Mouse (Mus musculus): ENCODE data around the gene Galnt9.

Galnt9 gene

DNA sequence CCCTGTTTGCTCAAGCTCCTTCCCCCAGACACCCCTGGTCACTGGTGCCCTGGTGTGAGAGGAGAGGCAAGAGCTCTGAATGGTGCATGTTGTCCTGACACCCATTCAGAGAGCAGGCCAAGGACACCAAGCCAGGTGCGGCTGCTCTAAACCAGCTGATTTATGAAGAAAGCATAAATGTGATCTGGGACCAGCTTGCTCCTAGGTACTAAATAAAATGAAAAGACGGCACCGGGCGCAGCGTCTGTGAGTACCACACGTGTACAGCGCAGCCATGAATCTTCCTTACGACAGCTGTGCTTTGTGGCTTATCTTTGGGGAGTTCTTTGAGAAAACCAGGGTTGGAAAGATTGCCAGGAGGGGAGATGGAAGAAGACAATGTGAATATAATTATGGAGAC is 8.2 kb upstream of the Galnt9 start:
- intact Hi-C loops (cut with DNase I), result no loop called here

DNA sequence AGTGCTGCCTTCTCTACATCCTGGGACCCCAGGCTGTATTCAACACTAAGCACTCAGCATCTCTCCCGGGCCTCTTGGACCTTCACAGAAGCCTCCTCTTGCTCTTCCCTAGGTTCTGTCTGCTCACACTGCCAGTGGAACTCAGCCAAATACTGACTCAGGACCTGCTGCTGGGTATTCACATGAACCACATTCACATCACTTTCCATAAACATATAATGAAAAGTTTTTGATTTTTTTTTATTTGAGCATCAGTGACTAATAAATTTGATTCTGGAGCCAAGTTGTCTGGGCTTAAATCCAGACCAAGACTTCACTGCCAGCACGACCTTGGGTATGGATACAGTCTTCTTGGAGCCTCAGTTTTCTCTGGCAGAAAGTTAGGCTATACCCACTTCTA is 3.2 kb upstream of the Galnt9 start:
- intact Hi-C loops (cut with DNase I), result no loop called here

DNA sequence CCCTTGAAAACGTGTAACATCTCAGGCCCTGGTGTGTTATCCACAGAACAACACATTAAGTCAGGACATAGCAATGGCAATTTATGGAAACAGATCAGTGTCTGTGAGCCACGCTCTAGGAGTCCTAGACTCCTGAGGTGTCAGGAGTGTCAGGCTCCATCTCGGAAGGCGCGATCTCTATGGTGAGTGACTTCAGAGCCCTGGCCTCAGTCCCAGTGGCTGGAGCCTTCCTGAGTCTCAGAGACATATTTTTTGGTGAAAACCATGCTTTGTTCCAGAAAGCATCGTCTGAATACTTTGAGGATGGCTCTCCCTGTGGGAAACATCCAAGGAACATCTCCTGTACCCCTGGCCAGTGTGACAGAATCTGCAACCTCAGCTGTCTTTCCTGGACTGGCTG is 2.7 kb upstream of the Galnt9 start:
- intact Hi-C loops (cut with DNase I), result no loop called here

DNA sequence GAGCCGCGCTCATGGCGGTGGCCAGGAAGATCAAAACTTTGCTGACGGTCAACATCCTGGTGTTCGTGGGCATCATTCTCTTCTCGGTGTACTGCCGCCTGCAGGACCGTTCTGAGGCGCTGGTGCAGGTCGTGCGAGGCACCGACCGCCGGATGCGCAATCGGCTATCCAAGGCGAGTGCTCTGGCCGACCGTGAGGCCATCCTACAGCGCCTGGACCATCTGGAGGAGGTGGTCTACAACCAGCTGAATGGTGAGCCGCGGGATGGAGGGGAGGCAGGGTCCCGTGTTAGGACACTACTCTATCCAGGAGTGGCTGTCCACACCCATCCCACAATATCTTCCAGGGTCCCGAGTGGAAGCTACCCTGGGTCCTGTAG is 525 bp downstream of the Galnt9 start:
- intact Hi-C loops (cut with DNase I), result no loop called here

DNA sequence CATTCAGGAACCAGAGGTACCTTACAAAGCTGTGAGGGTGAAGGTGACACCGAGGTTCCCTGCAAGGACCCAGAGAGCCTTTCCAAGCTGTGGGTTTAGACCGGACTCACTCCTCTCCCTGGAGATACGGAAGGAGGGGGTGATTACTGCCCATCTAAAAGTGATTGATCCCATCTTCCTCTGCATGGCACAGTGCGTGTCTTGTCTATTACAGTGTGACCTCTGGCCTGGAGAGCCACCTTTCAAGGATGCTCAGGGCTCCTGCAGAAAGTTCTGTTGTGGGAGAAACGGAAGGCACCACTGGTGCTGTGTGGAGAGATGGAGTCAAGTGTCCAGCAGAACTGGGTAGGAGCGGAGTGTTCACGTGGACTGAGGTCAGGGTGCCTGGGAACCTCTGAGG is 1.2 kb downstream of the Galnt9 start:
- intact Hi-C loops (cut with DNase I), result no loop called here

DNA sequence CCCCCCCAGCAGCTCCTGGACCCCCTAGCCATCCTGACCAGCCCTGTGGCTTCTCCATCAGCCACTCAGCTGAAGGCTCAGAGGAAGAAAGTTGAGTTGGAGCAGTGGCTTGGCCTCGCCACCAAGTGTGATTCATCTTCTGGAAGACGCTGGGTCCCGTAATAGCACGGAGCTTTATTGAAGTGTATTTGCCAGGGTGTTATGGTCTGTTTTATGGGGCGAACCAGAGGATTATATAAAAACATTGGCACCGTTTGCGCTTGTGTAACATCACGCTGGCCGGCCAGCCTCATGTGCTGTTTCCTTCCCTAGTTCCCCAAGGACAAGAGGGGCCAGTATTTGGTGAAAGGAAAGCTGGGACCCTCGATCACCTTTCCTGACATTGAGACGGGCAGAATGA is 2.0 kb downstream of the Galnt9 start:
- intact Hi-C loops (cut with DNase I), result no loop called here

DNA sequence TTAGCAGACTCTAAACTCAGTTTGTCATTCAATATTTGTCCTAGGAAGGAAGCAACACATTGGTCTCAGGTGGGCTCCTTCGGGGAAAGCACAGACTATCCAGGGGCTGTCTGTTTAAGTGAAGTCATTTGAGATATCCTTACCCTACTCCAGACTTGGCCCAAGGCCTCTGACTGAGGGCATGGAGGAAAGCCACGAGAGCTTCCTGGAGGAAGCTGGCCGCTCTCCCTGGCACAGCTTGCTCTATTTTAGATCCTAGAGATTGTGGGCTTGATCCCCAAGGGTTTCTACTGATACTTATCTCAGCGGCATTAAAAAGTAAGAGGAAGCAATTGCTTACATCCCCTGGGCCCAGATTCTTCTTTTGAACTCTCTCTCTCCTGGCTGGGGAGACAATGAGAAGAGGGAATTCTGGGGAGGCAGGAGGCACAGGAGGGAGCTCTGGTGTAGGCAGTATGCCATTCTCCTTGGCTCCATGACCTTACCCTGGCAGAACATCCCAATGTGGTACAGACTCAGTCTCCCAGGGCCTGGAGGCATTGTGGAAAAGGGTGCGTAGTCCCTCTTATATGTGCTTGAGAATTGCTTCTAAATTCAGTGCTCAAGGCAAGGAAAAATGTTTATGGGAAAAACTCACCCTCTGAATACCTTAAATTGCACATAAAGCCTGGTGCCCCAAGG is 2.7 kb downstream of the Galnt9 start:
- intact Hi-C loops (cut with DNase I), result no loop called here

DNA sequence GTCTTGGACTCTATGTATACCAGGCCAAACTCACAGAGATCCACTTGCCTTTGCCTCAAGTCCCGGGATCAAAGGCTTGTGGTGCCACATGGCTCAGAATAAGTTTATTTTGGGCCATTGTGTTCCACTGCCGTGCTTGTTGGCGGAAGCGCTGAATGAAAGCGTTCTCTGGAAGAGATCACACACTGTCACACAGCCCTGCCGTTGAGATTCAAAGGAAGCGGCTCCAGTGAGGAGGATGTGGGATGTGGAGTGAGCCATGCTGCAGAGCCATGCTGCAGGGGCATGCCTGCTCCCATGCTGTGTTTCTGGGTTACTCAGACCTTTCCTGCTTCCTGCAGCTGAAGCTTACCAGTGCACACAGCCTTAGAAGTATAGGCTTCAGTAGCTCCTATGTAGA is 4.3 kb downstream of the Galnt9 start:
- intact Hi-C loops (cut with DNase I), result no loop called here

DNA sequence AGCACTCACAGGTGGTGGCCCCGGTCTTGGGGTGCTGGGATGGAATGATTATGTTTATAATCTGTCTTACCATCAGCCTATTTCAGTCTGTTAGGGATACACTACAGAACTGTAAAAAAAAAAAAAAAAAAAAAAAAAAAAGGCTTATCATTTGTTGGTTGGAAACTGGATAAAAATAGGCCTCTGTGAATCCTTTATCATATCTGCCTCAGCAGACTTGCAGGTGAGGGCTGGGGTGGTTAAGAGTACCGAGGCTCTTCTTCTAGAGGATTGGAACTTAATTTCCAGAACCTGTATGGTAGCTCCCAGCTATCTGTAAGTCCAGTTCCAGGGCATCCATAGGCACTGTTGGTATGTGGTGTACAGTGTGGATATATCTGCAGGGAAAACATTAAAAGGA is 6.0 kb downstream of the Galnt9 start:
- intact Hi-C loops (cut with DNase I), result no loop called here

DNA sequence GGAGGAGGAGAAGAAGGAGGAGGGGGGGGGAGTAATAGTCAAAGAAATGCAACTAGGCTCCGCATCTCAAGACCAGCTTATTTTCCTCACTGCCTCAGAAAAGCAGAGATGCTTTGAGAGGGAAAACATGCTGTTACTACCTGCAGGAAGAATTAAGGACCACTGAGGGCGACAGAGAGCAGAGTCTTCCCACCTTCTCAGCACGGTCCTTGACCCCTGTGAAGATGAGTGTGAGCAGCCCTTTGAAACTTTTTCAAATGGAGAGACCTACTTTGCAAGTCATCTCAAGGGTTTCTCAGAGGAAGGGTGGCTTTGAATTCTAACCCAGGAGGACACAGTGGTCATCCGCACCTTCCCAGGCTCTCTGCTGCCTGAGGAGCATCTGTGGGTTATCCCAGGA is 6.7 kb downstream of the Galnt9 start:
- intact Hi-C loops (cut with DNase I), result no loop called here

DNA sequence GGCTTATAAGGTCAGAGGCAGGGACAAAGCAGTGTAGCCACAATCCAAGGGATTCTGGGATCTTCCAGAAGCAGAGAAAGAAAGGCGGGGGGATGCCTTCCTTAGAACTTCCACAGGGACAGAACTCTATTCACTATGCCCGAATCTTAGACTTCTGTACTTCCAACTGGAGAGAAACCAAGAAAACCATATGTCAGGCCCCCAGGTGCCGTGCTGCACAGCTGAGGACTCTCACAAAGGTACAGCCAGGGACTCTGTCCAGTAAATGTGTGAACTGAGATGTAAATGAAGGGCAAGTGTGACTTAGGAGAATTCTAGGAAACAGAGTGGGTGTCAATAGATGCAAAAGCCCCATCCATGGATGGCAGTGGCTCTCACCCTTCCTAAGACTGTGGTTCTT is 7.8 kb downstream of the Galnt9 start:
- intact Hi-C loops (cut with DNase I), result no loop called here

DNA sequence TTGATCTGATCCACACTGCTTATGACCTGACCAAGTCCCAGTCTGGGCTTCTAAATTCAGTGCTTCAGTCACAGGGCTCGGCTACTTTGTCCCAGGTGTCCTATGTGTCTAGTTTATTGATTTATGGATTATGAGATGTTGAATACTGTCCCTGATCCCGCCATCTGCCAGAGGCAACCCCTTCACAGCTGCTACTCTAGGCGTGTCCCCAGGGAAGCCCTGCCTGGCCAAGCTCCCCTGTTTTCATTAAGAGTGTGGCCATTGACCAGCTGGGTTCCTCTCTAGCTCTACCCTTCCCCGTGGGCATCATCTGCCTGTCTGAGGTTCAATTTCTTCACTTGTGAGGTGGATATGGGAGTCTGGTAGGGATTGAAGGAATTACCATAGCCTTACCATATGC is 9.2 kb downstream of the Galnt9 start:
- intact Hi-C loops (cut with DNase I), result no loop called here

DNA sequence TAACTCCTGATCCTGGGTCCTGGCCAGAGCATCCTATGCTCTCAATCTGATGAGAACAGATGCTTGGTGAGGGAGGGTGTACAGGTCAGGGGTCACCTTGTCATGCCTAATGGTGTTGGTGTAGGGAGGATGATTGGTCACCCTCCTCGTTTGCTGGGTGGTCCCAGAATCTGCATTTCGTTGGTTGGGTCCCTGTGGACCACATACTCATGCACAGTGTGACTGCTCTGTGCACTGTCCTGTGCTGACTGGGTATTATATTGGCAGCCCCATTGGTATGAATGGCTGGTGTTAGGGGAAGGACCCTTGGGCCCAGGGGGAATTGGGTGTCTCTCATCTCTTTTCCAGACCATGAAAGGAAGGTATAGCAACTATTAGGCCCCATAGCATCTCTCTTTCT is 11.0 kb downstream of the Galnt9 start:
- intact Hi-C loops (cut with DNase I), result no loop called here

DNA sequence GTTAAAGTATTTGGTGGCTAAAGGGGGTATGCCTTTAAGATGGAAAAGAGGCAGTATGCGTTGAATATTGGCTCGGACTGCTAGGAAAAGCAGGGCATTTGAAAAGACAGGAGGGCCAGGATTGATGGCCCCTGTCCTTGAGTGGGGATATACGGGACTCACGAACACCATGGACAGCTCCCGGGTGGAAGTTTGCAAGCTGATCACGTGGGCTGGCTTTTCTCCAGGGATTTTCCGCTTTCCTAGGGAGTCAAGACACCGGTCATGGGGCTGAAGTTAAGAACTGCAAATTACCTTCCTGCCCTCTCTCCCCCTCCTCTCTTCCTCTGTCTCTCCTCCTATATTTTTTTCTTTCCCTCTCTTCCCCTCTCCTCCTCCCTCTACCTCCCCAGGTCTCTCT is 14.2 kb downstream of the Galnt9 start:
- intact Hi-C loops (cut with DNase I), result no loop called here

DNA sequence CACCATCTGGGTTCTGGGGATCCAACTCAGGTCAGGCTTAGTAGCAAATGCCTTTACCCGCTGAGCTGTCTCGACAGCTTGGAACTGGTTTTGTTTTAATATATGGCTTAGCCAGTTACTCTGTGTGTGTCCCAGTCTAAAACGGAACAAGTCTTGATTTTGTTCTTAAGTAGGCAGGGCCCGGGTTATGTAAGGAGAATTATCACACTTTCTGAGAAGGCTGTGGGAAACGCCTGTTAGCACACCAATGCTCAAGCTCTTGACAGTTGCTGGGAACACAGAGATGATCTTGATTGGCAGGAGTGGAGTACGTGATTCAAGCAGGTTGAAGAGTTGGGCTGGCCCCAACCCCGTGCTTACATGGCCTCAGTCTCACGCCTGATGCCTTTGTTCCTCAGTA is 15.5 kb downstream of the Galnt9 start:
- intact Hi-C loops (cut with DNase I), result no loop called here

DNA sequence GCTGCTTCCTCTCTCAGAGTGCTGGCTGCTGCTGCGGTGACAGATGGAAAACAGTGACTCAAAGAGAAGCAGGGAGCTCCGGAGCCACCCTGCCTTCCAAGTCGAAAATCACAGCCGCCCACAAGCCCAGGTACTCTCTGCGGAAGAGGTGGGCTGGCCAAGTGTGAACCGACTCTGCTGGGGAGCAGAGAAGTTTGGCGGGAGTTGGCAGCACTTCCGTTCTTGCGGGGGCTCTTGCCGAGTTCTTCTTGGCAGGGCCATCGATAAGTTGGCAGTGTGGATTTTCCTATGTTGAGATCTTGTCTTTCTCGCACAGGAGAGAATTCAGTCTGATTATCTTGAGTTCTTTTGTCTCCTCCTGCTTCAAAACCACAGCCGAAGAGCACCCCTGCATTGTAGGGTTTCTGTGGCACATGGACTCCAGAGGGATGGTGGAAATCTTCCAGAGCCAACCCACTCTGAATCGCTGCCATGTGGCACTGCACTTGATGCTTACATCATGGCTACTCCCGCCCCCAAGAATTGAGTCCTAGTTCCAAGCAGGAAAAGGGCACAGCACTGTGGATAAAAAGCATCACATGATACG is 18.7 kb downstream of the Galnt9 start:
- intact Hi-C loops (cut with DNase I), result no loop called here

DNA sequence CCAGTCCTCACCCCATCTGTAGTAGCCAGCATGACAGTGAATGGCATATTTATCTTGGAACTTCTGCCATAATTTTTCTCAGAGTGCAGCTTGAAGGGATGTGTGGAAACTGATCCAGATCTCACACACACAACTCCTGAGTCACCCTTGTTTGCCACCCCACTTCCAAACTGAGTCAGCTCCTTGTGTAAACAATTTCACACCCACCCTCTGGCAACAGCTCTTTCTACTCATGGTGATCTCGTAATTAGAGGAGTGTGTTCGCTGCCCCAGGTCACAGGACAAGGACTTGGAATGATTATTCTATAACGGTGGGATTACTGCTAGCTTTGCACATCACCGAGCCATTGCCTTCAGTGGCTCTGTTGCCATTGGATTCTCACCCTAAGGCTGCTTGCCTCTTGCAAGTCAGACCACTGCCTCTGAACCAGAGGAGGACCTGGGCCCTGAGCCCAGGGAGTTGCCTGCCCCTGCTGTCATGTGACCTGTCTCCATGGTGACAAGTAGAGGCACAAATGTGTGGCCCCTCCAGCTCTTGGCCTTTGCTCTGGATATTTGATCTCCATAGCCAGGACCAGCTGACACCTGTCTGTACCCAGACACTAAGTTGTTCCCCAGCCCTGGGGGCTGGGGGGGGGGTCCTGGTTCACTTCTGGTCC is 21.0 kb downstream of the Galnt9 start:
- intact Hi-C loops (cut with DNase I), result no loop called here

DNA sequence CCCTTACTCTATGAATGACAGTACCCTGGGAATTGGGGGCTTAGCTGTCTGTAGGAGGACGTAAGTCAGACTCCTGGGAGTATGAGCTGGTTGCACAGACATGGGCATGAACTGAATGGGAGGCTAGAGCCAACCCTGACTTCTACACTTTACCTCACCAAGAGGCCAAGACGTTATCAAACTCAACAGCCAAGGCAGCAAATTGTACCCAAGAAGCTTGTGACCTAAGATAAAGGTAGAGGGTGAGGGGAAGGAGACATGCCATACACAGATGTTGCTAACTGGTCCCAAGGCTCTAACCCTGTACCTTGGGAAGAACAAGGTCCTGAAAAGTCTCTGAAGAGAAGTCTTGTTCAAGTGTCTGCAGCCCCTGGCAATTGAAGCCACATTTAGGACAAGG is 23.4 kb downstream of the Galnt9 start:
- intact Hi-C loops (cut with DNase I), result no loop called here

DNA sequence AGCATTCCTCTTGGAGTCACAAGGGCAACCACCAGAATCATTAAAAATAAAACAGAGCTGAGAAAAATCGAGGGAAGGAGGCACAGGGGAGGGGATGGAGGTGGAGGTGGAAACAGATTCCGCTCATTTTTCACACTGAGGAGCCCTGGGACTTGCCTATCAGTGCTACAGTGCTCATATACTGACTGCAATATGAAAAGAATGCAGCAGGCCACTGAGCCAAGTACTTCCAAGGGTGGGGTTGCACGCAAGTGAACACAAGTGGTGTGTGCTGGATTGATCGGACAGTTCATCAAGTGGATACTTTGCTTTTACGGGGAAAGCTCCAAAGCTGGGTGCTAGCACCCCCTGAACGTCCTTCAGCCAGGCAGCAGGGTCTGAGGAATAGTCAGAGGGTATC is 30.7 kb downstream of the Galnt9 start:
- intact Hi-C loops (cut with DNase I), result no loop called here

DNA sequence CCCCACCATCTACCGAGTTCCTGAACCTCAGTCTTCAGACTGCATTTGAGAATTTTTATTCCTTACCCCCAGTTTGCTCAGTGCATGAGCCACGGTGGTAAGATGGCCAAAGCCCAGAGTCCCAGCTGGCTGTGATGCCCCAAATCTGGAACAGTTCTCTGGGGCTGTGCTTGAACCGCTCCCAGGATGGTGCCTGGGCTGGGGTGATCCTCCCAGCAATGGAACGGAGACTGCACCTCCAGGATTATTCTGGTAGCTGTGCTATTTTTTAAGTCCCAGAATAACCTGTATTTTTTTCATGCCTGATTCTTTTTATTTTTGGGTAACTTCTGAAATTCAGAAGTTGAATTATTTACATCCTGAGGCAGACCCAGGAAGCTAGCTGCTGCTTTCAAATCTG is 35.1 kb downstream of the Galnt9 start:
- intact Hi-C loops (cut with DNase I), result no loop called here

DNA sequence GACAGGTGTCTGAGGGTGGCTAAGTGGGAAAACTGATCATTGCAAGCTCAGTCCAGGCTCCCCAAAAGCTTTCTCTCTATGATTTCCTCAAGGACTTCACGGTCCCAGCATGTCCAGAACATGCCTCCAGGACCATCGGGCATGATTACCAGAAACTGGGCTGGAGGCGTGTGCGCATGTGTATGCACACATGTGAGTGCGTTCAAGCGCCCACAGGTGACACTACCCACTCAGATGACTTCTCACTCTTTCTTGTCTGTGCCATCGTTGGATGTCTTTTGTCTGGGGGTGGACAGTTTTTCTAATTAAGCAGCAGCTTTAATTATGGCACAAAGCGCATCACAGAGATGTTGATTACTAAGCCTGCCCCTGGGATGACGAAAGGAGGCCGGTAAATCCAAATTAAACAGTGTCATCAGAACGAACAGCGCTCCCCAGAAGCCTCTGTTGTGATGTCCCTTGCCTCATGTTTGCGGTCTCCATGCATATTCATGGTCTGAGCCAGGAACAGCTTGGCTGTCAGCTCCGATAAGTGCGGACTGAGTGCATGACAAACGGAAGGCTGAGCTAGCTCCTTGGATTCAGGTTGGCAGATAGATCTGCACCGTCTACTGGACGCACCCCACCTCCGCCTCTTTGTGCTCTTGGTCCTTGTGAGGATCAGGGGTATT is 36.5 kb downstream of the Galnt9 start:
- intact Hi-C loops (cut with DNase I), result no loop called here

DNA sequence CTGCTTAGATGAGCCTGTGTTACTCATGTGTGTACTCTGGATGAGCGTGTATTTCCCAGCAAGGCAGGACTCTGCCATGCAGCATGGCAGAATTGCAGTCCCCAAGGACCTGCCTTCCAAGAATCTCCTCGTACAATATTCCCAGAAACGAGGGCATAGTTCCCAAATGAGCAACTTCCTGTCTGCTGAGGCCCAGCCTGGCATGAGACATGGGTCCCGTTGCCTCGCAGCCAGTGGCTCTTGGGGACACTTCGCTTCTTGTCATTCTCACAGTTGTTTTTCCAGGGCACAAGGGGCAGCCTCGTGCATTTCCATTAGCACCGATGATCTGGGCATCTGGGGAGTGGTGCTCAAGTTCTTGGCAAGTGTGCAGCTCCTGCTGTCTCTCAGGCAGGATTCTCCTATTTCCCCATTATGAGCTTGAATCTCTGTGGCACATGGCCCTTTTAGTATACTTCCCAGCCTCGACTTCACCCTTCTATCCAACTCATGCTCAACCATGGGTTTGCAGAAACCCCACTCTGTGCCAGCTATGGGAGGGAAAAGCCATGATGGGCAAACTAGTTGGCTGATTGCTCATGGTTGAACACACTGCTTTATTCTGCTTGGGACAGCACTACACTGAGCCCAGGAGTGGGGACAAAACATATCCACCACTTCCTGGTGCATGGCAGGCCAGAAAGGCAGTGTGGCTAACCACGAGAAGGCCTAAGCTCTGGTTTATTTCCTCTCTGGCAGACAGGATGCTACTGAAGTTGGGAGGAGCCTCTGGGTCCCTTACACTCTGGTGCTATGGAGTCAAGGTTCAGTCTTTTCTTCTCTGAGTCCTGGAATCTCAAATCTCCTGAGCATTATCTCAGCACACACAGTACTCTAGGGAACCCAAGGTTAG is 38.7 kb downstream of the Galnt9 start:
- intact Hi-C loops (cut with DNase I), result no loop called here
